Mouse (Mus musculus): ENCODE measurements around the gene Zfp617.
"Not testable (repeated sequence)": the region's sequence is repeated elsewhere in the genome, so short reads cannot be mapped to it uniquely, and the experiment has no call there.

Zfp617 gene

DNA sequence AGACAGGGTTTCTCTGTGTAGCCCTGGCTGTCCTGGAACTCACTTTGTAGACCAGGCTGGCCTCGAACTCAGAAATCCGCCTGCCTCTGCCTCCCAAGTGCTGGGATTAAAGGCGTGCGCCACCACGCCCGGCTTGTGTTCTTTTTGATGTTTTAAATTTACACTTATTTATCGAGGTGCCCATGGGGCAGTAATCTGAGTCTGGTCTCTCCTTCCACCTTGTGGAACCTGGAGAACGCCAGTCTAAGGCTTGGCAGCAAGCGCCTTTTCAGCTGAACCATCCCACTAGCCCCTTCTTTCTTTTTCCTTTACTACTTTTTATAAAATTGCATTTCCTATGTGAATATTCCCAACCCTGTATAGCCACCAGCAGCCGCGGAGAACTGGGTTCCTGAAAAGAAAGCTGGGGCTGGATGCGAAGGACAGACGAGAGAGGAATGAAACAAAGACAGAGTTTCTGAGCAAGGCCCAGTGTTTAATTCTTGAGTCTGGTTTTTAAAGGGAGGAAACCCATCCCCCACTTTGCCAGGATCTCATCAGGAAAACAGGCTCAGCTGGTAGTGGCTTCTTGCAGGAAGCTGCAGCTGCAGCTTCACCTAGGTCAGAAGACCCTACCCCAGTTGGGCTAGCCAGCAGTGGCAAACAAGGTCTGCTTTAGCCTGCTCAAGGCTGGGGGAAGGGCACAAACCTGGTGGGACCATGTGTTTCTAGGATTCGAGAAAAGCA, 43.2 kb downstream of the Zfp617 start:
- in situ Hi-C loops (cut with MboI; ENCODE audit: low sequenced_read_pairs), result no loop called here

DNA sequence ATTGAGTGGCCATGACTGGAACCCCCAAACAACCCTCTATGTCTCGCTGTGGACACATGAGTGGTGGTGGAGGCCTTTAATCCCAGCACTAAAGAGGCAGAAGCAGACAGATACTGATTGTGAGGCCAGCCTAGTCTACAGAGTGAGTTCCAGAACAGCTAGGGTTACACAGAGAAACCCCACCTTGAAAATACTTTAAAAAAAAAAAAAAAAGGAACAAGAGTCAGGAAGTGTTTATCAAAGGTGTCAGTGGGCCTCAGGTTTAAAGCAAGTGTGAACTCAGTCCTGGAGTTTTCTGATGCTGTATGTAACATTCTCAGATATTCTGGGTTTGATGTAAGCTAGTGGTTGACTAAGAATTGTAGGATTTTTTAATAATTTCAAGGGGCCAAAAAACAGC, 44.1 kb downstream of the Zfp617 start:
- in situ Hi-C loops (cut with MboI; ENCODE audit: low sequenced_read_pairs), result no loop called here

DNA sequence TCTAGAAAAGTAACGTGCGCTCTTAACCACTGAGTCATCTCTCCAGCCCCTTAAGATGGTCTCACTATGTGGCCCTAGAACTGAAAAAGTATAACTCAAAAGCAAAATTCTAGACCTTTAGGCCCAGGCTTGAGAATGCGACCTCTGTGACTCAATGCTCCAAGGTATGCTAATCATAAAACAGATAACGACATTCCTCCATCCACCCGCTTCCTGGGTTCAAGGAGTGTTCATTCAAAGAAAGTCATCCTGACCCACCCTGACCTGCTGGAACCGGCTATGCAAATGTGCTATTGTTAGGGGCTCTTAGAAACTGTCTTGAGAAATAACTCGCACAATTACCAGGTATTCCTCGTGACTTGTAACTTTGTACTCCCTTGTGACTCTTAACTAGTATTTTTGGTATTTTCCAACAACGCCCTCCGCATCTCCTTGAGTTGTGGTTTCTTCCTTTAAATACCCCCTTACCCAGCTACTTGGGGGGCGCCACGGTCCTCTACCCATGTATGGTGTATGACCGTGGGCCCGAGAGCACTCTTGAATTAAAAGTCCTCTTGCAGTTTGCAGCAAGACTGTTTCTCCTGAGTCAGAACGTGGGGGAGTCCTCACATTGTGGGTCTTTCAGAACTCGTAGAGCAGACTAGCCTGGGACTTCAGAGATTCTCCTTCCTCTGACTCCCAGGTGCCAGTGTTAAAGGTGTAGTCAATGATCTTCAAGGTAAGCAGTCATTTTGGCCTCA, 44.7 kb downstream of the Zfp617 start:
- in situ Hi-C loops (cut with MboI; ENCODE audit: low sequenced_read_pairs), result not testable (repeated sequence)

DNA sequence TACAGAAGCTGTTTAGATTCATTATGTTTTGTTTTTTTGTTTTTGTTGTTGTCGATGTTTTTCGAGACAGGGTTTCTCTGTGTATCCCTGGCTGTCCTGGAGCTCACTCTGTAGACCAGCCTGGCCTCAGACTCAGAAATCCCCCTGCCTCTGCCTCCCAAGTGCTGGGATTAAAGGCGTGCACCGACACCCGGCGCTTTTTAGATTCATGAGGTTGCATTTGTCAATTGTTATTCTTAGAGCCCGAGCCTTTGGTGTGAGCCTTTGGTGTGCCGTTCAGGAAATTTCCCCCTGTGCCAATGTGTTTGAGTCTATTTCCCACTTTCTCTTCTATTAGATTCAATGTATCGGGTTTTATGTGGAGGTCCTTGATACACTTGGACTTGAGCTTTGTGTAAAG, 46.2 kb downstream of the Zfp617 start:
- in situ Hi-C loops (cut with MboI; ENCODE audit: low sequenced_read_pairs), result no loop called here

DNA sequence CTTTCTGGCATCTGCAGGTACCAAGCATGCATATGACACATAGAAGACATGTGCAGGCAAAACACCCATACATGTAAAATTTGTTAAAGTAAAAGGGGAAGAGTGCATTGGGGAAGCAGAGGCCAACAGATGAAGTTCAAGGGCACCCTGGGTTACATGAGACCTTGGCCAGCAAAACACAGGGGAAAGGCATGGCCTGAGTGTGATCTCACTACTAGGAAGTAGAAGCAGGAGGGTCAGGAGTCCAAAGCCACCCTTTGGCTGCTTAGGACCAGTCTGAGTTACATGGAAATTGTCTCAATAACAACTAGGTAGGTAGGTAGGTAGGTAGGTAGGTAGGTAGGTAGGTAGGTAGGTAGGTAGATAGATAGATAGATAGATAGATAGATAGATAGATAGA, 52.0 kb downstream of the Zfp617 start:
- in situ Hi-C loops (cut with MboI; ENCODE audit: low sequenced_read_pairs), result no loop called here

DNA sequence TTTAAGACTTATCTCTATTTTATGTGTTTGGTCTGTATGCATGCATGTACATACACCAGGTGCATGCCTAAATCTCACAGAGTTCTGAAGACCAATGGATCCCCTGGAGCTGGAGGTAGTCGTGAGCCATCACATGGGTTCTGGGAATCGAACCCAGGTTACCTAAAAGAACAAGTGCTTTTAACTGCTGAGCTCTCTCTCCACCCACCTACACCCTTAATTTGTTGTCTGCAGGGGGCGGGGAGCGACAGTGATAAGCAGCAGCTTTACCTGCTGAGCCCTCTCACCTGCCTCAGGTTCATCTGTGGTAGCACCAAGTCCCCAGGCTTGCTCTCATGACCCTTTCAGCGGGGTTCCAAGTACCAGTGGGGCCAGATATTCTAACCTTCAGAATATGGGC, 53.4 kb downstream of the Zfp617 start:
- in situ Hi-C loops (cut with MboI; ENCODE audit: low sequenced_read_pairs), result no loop called here

DNA sequence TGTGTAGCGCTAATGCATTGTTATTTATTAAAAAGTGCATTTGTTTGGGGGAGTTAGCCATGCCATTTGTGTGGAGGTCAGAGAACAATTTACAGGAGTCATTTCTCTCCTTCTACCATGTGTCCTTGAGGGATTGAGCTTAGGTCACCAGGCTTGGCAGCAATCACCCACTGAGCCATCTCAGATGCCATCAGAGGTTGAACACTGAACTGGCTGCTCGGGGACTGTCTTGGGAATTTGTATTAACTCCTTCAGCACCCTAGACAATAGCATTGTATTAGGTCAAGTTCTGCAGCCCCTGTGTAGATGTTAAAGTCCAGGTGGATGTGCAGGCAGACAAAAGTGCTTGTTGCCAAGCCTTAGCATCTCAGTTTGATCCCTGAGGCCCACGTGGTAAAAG, 55.6 kb downstream of the Zfp617 start:
- in situ Hi-C loops (cut with MboI; ENCODE audit: low sequenced_read_pairs), result no loop called here

DNA sequence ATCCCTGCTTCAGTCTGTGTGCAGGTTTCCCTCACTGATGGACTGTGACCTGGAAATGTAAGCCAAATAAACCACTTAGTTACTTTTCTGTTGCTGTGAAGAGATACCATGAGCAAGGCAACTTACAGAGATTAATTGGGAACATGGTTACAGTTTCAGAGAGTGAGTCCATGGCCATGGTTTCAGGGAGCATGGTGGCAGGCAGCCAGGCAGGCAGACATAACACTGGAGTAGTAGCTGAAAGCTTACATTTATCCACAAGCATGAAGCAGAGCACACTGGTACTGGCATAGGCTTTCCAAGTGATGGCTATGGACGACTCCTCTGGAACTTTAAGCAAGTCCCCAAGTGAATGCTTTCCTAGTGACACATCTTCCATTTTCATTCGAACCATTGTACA, 56.7 kb downstream of the Zfp617 start:
- in situ Hi-C loops (cut with MboI; ENCODE audit: low sequenced_read_pairs), result no loop called here

DNA sequence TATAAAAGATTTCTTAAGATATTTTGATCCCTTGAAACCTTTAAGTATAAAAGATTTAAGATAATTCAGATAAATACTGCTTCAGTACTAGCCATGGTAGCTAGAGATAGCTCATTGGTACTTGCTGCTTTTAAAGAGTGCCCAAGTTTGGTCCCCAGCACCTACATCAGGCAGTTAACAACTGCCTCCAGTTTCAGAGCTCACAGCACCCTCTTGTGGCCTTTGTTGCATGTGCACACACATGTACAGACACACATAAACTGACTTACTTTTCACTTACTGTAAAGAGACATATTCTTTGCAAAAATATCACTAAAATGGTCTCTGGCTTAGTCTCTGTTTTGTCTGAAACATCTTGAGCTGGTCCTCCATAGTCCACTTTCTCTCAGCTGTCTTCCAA, 58.0 kb downstream of the Zfp617 start:
- in situ Hi-C loops (cut with MboI; ENCODE audit: low sequenced_read_pairs), result no loop called here

DNA sequence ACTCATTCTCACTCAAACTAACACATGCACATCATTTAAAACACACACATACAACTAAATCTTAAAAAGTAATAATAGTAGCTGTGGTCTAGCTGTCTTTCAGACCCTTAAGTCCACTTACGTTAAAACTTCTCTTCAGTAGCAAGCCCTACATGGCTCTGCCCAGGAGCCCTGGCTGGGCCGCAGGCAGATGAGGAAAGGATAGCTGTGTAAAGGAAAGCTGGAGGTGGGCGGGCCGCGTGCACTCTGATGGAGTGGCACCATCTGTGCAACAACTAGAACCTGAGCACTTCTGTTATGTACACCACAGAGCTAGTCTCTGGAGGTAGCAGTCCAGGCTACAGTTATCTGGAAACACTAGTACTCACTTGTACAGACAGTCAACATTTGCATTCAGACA, 58.8 kb downstream of the Zfp617 start:
- in situ Hi-C loops (cut with MboI; ENCODE audit: low sequenced_read_pairs), result no loop called here

DNA sequence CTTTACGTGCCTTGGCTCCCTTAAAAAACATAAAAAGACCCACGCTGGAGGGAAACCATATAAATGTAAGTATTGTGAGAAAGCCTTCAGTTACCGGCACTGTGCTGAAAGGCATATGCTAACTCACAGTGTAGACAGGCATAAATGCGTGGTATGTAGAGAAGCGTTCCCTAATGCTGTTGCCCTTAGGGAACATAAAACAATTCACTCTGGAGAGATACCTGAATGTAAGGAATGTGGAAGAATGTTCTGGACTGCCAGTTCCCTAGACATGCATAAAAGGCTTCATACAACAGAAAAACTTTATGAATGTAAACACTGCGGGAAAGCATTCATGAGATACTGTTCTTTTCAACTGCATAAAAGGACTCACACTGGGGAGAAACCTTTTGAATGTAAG, 59.7 kb downstream of the Zfp617 start:
- in situ Hi-C loops (cut with MboI; ENCODE audit: low sequenced_read_pairs), result no loop called here

DNA sequence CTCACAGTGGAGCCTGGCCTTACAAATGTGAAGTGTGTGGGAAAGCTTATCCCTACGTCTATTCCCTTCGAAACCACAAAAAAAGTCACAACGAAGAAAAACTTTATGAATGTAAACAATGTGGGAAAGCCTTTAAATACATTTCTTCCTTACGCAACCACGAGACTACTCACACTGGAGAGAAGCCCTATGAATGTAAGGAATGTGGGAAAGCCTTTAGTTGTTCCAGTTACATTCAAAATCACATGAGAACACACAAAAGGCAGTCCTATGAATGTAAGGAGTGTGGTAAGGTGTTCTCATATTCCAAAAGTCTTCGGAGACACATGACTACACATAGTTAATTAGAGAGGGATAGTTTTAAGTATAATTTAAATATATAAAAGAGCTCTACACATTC, 60.2 kb downstream of the Zfp617 start:
- in situ Hi-C loops (cut with MboI; ENCODE audit: low sequenced_read_pairs), result no loop called here

DNA sequence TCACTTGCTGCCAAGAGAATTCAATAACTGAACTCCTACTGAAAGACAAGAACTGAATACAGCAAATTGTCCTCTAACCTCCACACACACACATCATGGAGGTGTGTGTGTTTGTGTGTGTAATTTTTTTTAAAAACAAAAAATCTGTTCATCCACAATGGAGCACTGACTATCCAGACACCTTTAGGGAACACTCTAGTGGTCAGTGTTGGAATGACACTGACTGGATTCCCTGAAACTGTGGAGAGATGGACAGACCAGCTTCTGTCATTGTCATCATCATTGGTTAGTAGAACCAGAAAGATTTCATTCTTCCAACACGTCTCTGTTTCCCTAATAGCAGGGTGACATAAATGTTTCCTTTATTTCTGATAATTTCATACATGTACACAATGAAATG, 63.5 kb downstream of the Zfp617 start:
- in situ Hi-C loops (cut with MboI; ENCODE audit: low sequenced_read_pairs), result no loop called here

DNA sequence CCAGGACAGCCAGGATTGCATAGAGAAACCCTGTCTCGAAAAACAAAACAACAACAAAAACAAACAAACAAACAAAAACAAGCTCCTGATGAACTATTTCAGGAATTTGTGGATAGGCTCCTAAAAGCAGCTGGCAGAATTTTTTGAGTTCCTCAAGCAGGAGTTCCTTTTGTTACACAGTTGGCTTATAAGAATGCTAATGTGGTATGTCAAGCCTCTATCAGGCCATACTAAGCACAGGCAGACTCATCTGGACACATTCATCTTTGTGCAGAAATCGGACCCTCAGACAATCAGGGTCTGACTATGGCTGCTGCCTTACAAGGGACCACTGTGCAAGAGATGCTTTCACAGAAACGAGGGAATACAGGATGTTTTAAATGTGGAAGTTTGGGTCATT, 65.8 kb downstream of the Zfp617 start:
- in situ Hi-C loops (cut with MboI; ENCODE audit: low sequenced_read_pairs), result no loop called here

DNA sequence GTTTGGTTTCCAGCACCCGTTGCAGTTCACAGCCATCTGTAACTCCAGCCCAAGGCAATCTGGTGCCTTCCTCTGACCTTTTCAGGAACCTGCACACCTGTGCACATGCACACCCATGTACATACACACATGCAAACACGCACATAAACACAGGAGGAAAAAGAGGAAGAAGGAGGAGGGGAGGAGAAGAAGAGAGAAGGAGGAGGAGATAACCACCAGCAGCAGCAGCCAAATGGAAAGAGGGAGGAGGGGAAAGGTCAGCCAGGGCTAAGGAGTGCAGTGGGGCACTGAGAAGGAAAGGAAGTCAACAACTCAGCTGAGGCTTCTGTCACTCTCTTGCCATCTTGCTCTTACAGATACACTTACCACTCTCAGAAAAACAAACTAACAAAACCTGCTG, 72.6 kb downstream of the Zfp617 start:
- in situ Hi-C loops (cut with MboI; ENCODE audit: low sequenced_read_pairs), result loop anchor here (25.0 kb wide), 1 partner anchor 844 kb away; no protein-coding TSS in a partner anchor

DNA sequence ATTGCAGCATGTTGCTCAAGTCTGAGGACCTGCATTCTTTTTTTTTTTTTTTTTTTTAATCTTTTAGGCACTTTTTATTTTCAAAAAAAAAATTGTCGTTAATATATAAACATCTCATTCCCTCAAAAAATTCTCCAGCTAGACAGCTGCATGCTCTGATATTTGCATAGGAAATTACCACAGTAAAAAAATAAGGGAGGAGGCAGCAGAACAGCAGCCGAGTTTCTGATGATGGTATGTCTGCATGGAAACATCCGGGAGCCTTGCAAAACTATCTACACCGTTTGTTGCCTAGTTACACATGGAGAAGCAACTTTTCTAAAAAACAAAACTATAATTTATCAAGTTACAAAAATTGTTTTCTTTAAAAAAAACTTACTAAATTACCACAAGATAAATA, 73.0 kb downstream of the Zfp617 start:
- in situ Hi-C loops (cut with MboI; ENCODE audit: low sequenced_read_pairs), result loop anchor here (25.0 kb wide), 1 partner anchor 844 kb away; no protein-coding TSS in a partner anchor
